Mouse (Mus musculus): ENCODE results near the gene Dalrd3. TPM values are rescaled to one million over a fixed set of nuclear protein-coding genes. Genes with fewer than 3 reads are reported as not detected.
A peak's percentile ranks its signal among the peaks of the same experiment; 100 is the strongest.
"Not testable (repeated sequence)": the region's sequence is repeated elsewhere in the genome, so short reads cannot be mapped to it uniquely, and the experiment has no call there.

The Dalrd3 gene
- polyA plus RNA-seq, 1 experiment from 2014 or later, result 200 TPM

DNA sequence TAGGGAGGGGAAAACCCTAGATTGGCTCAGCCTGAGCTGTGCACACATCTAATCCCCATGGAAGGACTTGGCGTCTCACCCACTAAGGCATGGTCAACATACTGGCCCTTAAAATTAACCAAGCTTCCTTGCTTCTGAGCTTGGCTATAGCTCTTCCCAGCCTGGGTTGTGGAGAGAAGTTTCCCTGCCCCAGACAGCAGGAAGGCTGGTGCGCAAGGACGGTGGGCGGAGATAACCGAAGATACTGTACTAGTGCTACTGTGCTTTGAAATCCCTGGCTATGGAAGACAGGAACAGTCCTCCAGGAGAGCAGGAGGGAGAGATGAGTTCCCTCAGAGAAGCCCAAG, 9.6 kb downstream of the Dalrd3 start:
- Histone ChIP-seq H3K9ac (replicated peaks; ENCODE audit: low read length) (peak overlapping the region; percentile 96), H3K36me3 (ENCODE audit: insufficient read depth, low read length) (peaks cover 7% of the 10 kb centered on the region; the same call in 1 of the 2 replicates), H3K27ac (ENCODE audit: low read length) (peak overlapping the region; percentile 94), H3K4me3 (ENCODE audit: low read length) (peak overlapping the region; percentile 81), H3K27me3 (ENCODE audit: insufficient read depth, low read length) (no peaks in the 10 kb centered on the region), H3K4me1 (ENCODE audit: insufficient read depth, low read length) (peaks cover 24% of the 10 kb centered on the region), H3K9me3 (ENCODE audit: low read length) (no peaks in the 10 kb centered on the region), H3K4me2 (replicated peaks; ENCODE audit: low read depth, low read length) (peak overlapping the region; percentile 87)
- no peak for ATAC-seq (ENCODE audit: low FRiP score, low TSS enrichment)
- WGBS, result 62% methylated on average over 5 of the region's 5 CpGs

DNA sequence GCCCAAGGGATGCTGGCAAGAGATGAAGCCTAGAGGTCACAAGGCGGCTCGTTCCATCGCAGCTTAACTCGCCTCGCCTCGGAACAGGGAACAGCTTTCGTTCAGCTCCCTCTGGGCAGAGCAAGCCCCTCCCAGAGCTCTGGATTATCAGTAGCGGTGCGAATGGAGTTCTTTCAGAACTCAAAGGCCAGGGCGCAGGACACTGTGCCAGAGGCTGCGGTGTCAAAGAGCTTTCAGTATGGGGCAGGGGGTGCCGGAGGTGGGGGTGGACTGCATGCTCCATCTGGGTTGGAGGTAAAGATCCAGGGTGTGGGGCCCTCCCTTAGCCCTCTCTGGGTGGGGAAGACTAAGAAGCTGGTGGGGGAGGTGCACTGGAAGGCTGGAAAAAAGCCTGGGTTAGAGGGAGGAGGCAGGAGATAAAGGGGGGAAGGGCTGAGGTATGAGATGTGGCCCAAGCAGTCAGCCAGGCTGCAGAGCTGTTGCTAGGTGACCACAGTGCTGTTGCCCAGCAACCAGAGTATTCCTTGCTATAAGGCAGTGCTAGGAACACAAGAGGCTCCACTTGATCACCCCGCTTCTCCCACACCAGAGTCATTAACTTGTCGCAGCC, 18.0 kb downstream of the Dalrd3 start:
- Histone ChIP-seq H3K9ac (replicated peaks; ENCODE audit: low read length) (peak overlapping the region; percentile 31; the same call in 1 of the 2 replicates), H3K4me3 (ENCODE audit: low read length) (peak overlapping the region; percentile 26), H3K27ac (ENCODE audit: low read length) (peak overlapping the region; percentile 89), H3K27me3 (ENCODE audit: insufficient read depth, low read length) (no peaks in the 10 kb centered on the region), H3K4me1 (ENCODE audit: insufficient read depth, low read length) (peaks cover 22% of the 10 kb centered on the region), H3K9me3 (ENCODE audit: low read length) (no peaks in the 10 kb centered on the region), H3K36me3 (ENCODE audit: insufficient read depth, low read length) (no peaks in the 10 kb centered on the region), H3K4me2 (replicated peaks; ENCODE audit: low read depth, low read length) (peak overlapping the region; percentile 46)
- peak; percentile 97 for ATAC-seq (ENCODE audit: low FRiP score, low TSS enrichment)
- WGBS, result 4% methylated on average over 14 of the region's 14 CpGs

DNA sequence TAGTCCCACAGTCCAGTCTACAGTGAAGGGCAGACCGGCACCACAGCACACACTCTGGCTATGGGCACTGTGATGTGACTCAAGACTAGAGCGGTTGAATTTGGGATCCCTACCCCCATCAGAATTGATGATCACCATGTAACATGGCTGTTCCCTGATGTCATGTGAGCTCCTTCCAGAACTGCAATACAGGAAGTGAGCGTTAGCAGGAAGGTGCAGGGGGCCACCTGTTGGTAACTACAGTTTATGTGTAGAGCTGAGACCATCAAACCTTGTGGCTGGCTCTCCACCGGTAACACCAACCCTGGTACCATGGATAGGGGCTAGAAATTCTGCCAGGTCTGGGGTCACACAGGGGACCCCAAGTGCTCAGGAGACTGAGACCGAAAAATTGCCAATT, 19.5 kb downstream of the Dalrd3 start:
- no peak overlapping the region for H3K4me2 ChIP-seq (replicated peaks; ENCODE audit: low read depth, low read length)
- H3K27ac ChIP-seq (ENCODE audit: low read length), result peak overlapping the region; percentile 25; the same call in 1 of the 2 replicates
- H3K27me3 ChIP-seq (ENCODE audit: insufficient read depth, low read length), result no peaks in the 10 kb centered on the region
- no peaks in the 10 kb centered on the region for H3K9me3 ChIP-seq (ENCODE audit: low read length)
- peaks cover 22% of the 10 kb centered on the region for H3K4me1 ChIP-seq (ENCODE audit: insufficient read depth, low read length)
- ATAC-seq (ENCODE audit: low FRiP score, low TSS enrichment), result no peak
- H3K36me3 ChIP-seq (ENCODE audit: insufficient read depth, low read length), result no peaks in the 10 kb centered on the region
- WGBS, result 63% methylated on average over 5 of the region's 5 CpGs
- no peak overlapping the region for H3K4me3 ChIP-seq (ENCODE audit: low read length)
- H3K9ac ChIP-seq (replicated peaks; ENCODE audit: low read length), result no peak overlapping the region

DNA sequence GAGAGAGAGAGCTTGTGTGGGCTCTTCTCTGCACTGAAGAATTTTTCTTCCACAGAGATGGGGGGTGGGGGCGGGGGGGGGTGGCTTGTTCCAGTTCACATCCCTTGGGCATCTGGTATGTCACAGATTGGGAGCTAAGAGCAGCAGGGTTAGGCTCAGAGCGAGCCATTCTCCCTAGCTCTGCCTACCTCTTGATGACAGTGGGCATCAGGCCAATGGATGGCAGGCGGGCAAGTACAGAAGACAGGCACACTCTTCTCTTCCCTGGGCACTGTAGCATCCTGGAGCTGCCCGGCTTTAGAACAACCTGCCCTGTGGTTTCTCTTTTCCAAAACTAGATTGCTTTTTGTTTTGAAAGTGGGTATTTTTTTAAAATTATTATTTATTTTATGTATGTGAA, 21.8 kb downstream of the Dalrd3 start:
- no peak for ATAC-seq (ENCODE audit: low FRiP score, low TSS enrichment)
- Histone ChIP-seq H3K27me3 (ENCODE audit: insufficient read depth, low read length) (no peaks in the 10 kb centered on the region), H3K27ac (ENCODE audit: low read length) (no peak overlapping the region), H3K4me2 (replicated peaks; ENCODE audit: low read depth, low read length) (no peak overlapping the region), H3K4me3 (ENCODE audit: low read length) (no peak overlapping the region), H3K36me3 (ENCODE audit: insufficient read depth, low read length) (no peaks in the 10 kb centered on the region), H3K9me3 (ENCODE audit: low read length) (no peaks in the 10 kb centered on the region), H3K9ac (replicated peaks; ENCODE audit: low read length) (no peak overlapping the region), H3K4me1 (ENCODE audit: insufficient read depth, low read length) (peaks cover 25% of the 10 kb centered on the region)
- 73% methylated on average over 4 of the region's 4 CpGs for WGBS

DNA sequence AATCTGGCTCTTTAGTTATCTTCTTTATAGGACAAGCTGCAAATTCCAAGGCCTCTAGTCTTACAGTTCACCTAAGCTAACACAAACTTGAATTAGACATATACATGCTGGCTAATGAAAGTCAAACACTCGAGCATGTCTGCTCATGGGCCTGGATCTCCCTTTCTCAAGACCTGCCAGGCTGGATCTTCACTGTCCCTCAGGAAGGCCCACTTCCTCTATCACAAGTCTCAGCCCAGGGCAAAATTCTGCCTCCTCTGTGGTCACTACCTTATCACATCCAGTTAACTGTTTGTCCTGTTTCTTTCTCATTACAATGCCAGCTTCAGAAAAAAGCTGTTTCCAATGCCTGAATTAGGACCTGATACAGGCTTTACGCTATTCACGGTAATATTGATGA, 24.7 kb downstream of the Dalrd3 start:
- no peak for ATAC-seq (ENCODE audit: low FRiP score, low TSS enrichment)
- WGBS, result 87% methylated on average over 3 of the region's 3 CpGs
- no peaks in the 10 kb centered on the region for H3K27me3 ChIP-seq (ENCODE audit: insufficient read depth, low read length)

DNA sequence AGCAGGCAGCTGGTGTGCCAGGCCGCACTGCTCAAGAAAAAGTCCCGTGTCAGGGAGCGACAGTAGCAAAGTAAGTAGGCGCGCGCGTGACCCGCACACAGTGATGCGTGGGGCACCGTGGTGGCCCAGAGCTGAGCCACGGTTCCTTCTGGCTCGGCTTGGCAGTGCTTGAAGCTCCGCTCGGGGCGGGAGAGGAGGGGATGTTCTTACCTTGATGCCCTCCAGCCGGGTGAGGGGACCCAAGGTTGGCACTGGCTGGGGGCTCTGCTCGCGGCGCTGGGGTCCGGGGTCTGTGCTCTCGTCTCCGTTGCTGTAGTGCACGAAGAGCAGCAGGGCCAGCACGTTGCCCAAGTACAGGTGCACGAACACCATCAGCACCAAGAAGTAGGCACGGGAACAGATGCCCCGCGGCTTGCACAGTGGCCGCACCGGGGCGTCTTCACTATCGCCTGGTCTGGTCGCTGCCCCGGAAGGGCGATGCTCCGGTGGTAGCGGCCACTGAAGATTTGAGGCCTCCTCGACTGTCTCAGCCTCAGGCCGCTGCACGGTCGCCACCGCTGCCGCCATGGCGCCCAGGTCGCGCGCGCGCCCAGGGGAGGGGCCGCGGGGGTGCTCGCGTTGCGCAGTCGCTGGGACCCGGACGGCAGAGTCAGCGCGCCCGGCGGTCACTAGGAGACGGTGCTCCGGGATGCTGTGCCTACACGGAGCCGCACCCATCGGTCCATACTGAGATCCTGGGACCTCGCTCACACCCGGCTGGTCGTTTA, 27.5 kb downstream of the Dalrd3 start, which contains the start of gene P4htm:
Gene P4htm (minus strand): TSS at position 670 of the 767 bp plus-strand sequence.
- Histone ChIP-seq H3K36me3 (ENCODE audit: insufficient read depth, low read length) (0 out of 2 replicates have a peak, but pooled peaks cover under 1% of the 10 kb centered on the region), H3K9me3 (ENCODE audit: low read length) (no peaks in the 10 kb centered on the region), H3K27me3 (ENCODE audit: insufficient read depth, low read length) (no peaks in the 10 kb centered on the region), H3K4me2 (replicated peaks; ENCODE audit: low read depth, low read length) (peak within 1 kb of the TSS; percentile 93), H3K4me1 (ENCODE audit: insufficient read depth, low read length) (peaks cover 12% of the 10 kb centered on the region), H3K4me3 (ENCODE audit: low read length) (peak within 1 kb of the TSS; percentile 81), H3K9ac (replicated peaks; ENCODE audit: low read length) (peak within 1 kb of the TSS; percentile 88), H3K27ac (ENCODE audit: low read length) (no peak within 1 kb of the TSS)
- ATAC-seq (ENCODE audit: low FRiP score, low TSS enrichment), result peak; percentile 87
- WGBS, result 3% methylated on average over 67 of the region's 69 CpGs

More for the DNA sequence above, 24.7 kb downstream of the Dalrd3 start:
- Histone ChIP-seq H3K9me3 (ENCODE audit: low read length) (no peaks in the 10 kb centered on the region), H3K36me3 (ENCODE audit: insufficient read depth, low read length) (no peaks in the 10 kb centered on the region), H3K9ac (replicated peaks; ENCODE audit: low read length) (no peak overlapping the region), H3K27ac (ENCODE audit: low read length) (no peak overlapping the region), H3K4me1 (ENCODE audit: insufficient read depth, low read length) (peaks cover 12% of the 10 kb centered on the region), H3K4me3 (ENCODE audit: low read length) (no peak overlapping the region), H3K4me2 (replicated peaks; ENCODE audit: low read depth, low read length) (no peak overlapping the region)

DNA sequence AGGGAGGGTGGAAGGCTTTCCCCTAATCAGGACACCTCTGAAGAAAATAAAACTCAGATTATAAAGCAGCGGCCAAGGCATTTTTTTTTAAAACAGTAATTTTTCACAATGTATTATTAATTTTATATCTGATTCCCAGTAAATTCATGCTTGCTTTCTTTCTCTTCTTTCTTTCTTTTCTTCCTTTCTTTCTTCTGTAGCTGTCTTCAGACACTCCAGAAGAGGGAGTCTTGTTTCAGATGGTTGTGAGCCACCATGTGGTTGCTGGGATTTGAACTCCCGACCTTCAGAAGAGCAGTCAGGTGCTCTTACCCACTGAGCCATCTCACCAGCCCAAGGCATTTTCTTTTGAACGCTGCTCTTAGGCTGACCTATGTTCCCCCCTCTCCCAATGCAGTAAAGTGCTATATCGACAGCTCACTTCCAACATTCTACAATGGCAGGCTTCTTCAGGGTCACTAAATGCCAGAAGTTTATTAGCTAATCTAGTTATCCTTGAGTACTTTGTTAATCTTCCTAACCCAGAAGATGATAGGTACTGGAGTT, 29.4 kb downstream of the Dalrd3 start:
- Histone ChIP-seq H3K9ac (replicated peaks; ENCODE audit: low read length) (no peak overlapping the region), H3K4me2 (replicated peaks; ENCODE audit: low read depth, low read length) (no peak overlapping the region), H3K9me3 (ENCODE audit: low read length) (no peaks in the 10 kb centered on the region), H3K36me3 (ENCODE audit: insufficient read depth, low read length) (peaks cover 16% of the 10 kb centered on the region), H3K27ac (ENCODE audit: low read length) (no peak overlapping the region), H3K4me1 (ENCODE audit: insufficient read depth, low read length) (peaks cover 12% of the 10 kb centered on the region), H3K27me3 (ENCODE audit: insufficient read depth, low read length) (no peaks in the 10 kb centered on the region), H3K4me3 (ENCODE audit: low read length) (no peak overlapping the region)
- WGBS, result 72% methylated on average over 4 of the region's 4 CpGs
- ATAC-seq (ENCODE audit: low FRiP score, low TSS enrichment), result no peak

DNA sequence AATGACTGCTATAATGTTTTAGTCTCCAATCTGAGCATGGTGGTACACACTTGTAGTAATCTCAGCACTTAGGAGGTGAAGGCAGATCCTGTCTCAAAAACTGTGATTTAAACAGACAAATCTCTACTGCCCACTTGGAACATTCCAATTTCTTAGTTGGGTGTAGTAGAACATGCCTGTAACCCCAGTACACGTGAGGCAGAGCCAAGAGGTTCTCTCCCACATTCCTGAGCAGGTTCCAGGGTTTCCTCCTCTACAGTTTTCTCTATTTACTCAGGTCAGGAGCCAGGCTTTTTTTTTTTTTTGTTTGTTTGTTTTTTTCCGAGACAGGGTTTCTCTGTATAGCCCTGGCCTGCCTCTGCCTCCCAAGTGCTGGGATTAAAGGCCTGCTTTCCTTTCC, 30.3 kb downstream of the Dalrd3 start:
- no peak overlapping the region for H3K4me2 ChIP-seq (replicated peaks; ENCODE audit: low read depth, low read length)
- peaks cover 12% of the 10 kb centered on the region for H3K4me1 ChIP-seq (ENCODE audit: insufficient read depth, low read length)
- no peak overlapping the region for H3K4me3 ChIP-seq (ENCODE audit: low read length)
- no peaks in the 10 kb centered on the region for H3K27me3 ChIP-seq (ENCODE audit: insufficient read depth, low read length)
- H3K9ac ChIP-seq (replicated peaks; ENCODE audit: low read length), result no peak overlapping the region
- ATAC-seq (ENCODE audit: low FRiP score, low TSS enrichment), result no peak
- no peaks in the 10 kb centered on the region for H3K9me3 ChIP-seq (ENCODE audit: low read length)
- no peak overlapping the region for H3K27ac ChIP-seq (ENCODE audit: low read length)
- H3K36me3 ChIP-seq (ENCODE audit: insufficient read depth, low read length), result peaks cover 23% of the 10 kb centered on the region
- WGBS, result 25% methylated on average over 2 of the region's 2 CpGs

DNA sequence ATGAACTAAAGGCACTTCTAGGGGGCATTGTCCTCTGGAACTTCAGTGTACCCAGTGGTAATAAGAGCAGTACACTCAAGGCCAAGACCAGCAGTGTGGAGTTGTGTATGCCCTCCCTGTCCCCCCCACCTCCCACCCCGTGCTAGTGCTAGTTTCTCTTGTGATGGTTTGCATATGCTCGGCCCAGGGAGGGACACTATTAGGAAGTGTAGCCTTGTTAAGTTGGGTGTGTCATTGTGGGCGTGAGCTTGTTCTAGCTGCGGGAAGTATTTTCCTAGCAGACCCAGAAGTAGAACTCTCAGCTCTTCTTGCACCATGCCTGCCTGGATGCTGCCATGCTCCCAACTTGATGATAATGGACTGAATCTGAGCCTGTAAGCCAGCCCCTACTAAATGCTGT, 32.3 kb downstream of the Dalrd3 start:
- H3K27me3 ChIP-seq (ENCODE audit: insufficient read depth, low read length), result no peaks in the 10 kb centered on the region
- no peak overlapping the region for H3K9ac ChIP-seq (replicated peaks; ENCODE audit: low read length)
- no peak overlapping the region for H3K4me2 ChIP-seq (replicated peaks; ENCODE audit: low read depth, low read length)
- no peak overlapping the region for H3K27ac ChIP-seq (ENCODE audit: low read length)
- H3K4me1 ChIP-seq (ENCODE audit: insufficient read depth, low read length), result peaks cover 5% of the 10 kb centered on the region
- 80% methylated on average over 4 of the region's 4 CpGs for WGBS
- H3K4me3 ChIP-seq (ENCODE audit: low read length), result no peak overlapping the region
- peaks cover 36% of the 10 kb centered on the region for H3K36me3 ChIP-seq (ENCODE audit: insufficient read depth, low read length)
- ATAC-seq (ENCODE audit: low FRiP score, low TSS enrichment), result no peak
- no peaks in the 10 kb centered on the region for H3K9me3 ChIP-seq (ENCODE audit: low read length)

DNA sequence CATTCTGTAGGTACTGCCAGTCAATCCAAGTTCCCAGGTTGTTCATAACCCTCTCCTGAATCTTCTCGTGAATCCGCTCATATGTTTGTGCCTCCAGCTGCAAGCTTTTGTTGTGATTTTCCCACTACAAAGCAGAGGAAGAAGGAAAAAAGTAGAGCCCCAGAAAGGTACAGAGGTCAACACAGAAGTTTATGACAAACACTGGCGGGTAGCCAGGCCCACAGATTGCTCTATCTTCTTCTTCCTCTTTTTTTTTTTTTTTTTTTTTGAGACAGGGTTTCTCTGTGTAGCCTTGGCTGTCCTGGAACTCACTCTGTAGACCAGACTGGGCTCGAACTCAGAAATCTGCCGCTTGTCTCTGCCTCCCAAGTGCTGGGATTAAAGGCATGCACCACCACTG, 38.2 kb downstream of the Dalrd3 start:
- not testable (repeated sequence) for H3K27ac ChIP-seq (ENCODE audit: low read length); H3K27me3 ChIP-seq (ENCODE audit: insufficient read depth, low read length); H3K4me2 ChIP-seq (replicated peaks; ENCODE audit: low read depth, low read length); ATAC-seq (ENCODE audit: low FRiP score, low TSS enrichment); H3K9me3 ChIP-seq (ENCODE audit: low read length); H3K4me1 ChIP-seq (ENCODE audit: insufficient read depth, low read length); H3K9ac ChIP-seq (replicated peaks; ENCODE audit: low read length); H3K4me3 ChIP-seq (ENCODE audit: low read length)
- 87% methylated on average over 5 of the region's 5 CpGs for WGBS
- H3K36me3 ChIP-seq (ENCODE audit: insufficient read depth, low read length), result peaks cover 85% of the 10 kb centered on the region

Measured in kidney, embryonic 16.5 days (tissue).